Mouse (Mus musculus): ENCODE data around the gene Gm28230.

Gene Gm28230

GRCm38 (mm10) chr2:74704393-74704998 lies 22.0 kb upstream of the Gm28230 start, which contains the start of gene Hoxd8:
Gene Hoxd8 (plus strand): TSS chr2:74704615.
- peak; percentile 91 for DNase-seq

DNA sequence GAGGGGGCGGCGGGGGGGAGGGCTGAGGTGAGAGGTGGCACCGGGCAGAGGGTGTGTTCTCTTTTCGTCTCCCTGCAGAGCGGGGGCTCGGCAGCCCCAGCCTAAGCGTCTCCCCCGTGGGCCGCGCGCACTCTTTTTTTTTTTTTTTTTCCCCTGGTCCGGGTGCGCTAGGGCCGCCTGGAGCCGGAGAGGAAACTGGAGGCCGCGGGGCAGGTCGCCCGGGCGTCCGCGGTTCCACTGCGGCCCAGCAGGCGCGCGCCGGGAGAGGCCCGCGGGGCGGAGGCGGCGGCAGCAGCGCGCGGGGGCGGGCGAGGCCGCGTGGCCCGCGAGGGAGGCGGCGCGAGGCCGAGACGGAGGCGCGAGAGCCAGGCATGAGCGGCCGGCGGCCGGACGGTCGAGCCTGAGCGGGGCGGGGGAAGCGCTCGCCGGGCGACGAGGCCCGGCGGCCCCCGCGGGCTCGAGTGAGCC lies 21.5 kb upstream of the Gm28230 start:
- DNase-seq, result peak; percentile 65

- DNase-seq, result peak; percentile 77
Measured at GRCm38 (mm10) chr2:74705467-74706089, 20.9 kb upstream of the Gm28230 start.

- DNase-seq, result no peak
Measured at GRCm38 (mm10) chr2:74706393-74706960, 20.1 kb upstream of the Gm28230 start.

DNA sequence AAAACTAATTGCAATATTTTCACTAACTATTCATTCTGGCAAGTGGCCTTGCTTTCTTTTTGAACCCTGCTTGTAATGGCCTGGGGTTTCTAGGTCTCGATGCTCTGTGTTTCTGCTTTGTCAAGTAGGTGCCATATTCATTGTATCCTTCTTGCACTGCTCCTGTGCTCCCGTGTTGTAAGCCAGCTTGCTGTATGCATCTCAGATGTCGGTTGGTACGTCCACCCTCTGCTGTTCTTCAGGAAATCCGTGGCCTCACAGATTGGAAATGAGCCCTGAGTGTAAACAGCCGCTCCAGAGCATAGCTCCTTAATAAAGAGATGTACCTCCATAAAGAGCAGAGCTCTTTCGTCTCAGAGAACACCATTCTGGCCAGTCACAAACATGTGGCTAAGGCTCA lies 18.9 kb upstream of the Gm28230 start:
- no peak for DNase-seq

DNA sequence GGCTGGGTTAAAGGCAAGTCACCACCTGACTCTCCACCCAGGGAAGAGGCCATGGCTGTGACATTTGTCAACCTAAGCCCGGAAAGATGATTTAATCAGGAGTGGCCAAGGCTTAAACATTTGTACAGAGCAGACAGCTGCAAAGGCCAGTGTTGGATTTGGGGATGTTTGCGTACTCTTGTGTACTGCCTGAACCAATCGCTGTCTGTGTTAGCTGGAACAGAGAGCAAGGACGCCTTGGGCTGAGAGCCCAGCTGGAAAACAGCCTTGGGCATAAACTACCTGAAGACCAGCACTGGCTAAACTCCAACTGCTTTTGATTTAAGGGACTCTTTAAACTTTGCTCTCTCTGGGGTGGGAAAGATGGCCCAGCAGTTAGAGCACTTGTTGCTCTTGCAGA lies 17.9 kb upstream of the Gm28230 start:
- no peak for DNase-seq

DNA sequence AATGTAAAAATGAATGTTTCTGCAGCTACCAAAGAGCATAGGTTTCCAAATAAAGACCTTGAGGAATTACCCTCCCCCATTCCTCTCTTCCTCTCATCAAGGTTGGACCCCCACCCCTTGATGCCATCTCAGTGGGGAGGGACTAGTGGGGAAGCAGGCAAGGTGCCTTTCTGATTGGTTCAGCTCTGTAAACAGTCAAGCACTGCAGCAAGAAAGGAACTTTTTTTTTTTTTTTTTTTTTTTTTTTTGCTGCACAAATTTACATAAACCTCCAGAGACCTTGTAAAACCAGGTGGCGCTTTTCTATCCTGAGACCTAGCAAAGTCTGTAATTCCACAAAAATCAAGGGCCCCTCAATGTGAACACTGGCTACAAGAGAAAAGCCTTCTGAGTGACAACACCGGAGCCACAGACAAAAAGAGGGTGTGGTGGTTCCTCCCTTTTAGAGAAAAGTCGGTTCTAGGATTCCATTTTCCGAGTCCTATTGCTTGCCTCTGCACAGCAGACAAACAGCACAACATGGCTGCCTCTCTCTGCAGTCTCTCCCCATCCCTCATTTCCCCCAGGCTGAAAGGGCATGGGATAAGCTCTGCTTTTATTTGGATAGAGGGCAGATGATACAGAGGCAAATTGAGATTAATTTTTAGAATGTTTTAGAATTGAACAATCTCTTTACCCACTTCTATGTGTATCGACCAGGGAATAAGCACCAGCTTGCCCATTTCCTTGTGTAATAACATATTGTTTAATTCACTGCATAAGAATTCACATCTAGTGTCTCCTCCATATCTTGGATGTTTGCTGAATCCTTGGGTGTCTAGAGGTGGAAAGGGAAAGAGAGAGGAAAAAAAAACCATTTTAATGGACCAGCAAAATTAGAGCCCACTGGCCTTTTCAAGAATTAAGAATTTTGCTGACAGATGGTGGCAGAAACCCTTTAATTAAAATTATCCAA lies 16.8 kb upstream of the Gm28230 start:
- DNase-seq, result no peak

GRCm38 (mm10) chr2:74710929-74711543 lies 15.5 kb upstream of the Gm28230 start:
- DNase-seq, result no peak

GRCm38 (mm10) chr2:74711721-74712621 lies 14.6 kb upstream of the Gm28230 start, which contains the start of the genes Hoxd3 and Hoxd4:
Gene Hoxd3 (plus strand): TSS chr2:74711927.
Gene Hoxd4 (plus strand): TSS chr2:74711929.
- DNase-seq, result peak; percentile 82

DNA sequence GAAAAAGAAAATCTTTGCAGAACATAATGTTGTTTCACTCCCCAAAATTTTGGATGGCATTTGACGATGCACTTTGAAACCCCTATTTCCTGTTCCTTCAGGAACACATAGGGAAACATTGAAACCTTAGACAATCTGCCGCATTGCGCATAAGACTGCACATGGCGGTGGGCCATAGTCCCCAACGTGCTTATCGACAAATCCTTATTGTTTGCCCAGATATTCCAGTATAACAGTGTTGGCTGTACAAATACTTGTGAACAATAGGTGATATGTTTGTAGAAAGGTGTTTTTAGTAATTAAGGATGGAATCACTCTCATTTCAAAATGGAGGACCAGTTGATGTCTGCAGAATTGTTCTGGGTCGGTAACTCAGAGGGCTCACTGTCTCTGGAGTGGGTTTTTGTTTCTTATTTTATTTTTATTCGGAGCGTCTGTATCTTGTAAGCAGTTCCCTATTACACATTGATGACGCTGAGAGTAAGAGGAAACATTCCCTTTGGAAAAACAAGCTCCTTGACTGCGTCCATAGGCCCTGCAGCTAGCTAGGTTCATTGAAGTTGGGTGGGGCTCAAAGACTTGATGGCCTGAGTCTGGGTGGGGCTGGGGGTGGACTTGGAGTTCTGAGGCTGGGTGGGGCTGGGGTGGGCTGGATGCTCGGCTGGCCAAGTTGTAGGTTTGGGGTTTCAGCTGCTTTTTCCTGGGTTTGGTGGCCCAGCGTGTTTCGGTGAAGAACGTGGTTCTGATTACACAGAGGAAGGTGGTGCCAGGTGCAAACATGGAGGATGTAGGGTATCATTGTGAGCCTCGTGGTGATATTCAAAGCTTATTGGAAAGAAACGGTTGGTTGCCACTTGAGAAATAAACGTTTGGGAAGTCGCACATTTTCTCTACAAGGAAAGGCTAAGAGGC lies 13.0 kb upstream of the Gm28230 start:
- no peak for DNase-seq

GRCm38 (mm10) chr2:74714156-74714789 lies 12.3 kb upstream of the Gm28230 start:
- DNase-seq, result peak; percentile 67

GRCm38 (mm10) chr2:74714881-74715280 lies 11.6 kb upstream of the Gm28230 start:
- peak; percentile 80 for DNase-seq

DNA sequence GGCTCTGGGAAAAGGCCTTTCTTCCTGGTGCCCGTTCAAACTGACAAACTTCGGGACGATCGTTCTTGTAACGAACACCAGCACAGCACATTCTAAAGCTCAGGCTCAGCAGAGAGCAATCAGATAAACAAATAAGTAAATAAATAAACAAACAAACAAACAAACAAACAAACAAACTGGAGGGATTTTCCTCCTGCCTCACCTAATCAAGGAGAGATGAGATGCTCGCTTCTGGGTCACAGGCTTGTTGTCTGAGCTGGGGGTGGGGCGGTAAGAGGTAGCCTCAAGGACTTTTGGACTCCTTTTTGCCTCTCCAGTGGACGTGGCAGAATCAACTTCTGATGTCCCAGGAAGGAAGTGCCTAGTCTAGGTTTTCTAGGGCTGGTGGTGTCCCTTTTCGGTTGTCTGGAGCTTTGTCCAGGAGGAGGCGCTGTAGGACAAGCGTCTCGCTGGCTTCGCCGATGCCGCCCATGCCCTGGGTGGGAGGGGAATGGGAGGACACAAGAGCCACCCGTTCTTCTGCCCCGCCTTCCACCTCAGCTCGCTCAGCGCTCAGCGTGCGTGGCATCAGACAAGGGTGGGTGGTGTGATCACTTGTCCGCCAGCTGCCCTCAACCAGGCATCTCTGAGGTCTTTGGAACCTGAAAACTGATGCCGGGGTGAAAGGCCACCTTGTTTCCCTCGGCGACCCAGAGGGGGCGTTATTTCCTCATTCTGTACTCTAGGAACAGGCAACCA lies 10.9 kb upstream of the Gm28230 start:
- DNase-seq, result peak; percentile 96

GRCm38 (mm10) chr2:74720384-74720783 lies 6.1 kb upstream of the Gm28230 start:
- no peak for DNase-seq

DNA sequence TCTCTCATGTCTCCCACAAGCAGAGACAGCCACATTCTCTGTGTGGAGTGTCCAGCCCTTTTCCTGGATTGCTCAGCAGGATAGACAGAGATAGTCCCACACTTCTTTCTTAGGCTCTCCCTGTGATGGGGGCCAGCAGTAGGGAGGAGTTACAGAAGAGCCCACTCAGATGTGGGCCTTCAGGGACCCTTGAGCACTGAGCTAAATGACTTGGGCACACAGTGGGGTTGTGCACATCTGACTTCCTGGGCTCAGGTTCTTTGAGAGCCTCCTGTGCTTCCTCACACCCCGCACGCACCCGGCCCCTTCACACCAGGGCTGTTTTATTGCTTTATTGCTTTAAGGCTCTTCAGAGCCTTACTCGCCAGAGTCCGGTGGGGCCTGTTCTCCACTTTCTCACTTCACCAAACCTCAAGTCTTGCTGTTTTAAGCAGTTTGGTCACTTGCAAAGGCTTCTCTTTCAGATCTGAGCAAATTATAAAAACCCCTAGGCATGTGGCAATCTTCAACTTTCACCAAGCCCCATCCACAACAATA lies 5.5 kb upstream of the Gm28230 start:
- no peak for DNase-seq

DNA sequence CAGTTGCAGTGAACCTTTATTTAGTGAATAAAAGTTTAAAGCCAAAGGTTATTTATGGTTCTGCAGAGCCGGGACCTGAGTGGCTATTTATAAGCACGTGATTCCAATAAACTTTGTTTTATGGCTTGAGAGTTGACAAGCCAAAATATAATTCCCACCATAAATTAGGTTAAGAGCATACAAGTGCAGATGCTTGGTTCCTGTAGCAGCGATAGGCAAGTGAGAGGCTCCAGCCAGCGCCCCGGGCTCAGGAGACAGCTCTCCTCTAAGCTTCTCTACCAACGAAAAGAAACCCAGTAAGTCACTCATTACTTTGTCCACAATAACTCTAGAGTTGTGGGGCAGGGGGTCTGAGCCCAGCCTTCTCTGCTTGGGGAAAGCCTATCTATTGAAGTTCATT lies 4.6 kb upstream of the Gm28230 start:
- no peak for DNase-seq

DNA sequence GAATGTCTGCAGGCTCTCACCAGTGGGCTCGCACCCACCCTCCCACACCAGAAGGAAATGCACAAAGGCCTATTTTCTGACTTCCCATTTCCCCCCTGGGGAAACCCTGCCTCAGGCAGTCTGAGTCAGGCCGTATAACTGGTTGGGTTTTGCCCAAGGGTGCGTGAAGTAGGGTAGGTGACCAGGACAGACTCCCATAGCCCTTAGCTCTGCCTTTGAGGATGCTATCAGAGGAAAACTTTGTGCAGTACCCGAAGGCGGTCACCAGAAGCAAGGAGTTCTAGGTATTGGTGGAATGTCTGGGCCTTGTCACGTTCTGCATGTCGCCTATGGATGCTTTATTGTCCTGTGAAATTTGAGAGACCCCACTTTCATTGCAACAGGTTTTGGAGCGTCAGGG lies 3.6 kb upstream of the Gm28230 start:
- no peak for DNase-seq

- no peak for DNase-seq
Measured at GRCm38 (mm10) chr2:74724244-74725015, 2.1 kb upstream of the Gm28230 start.

Data from embryo, embryonic 11 days (tissue).